Mouse (Mus musculus) forebrain, embryonic 12.5 days (tissue): ENCODE data around the gene Mlxip. TPM values are rescaled to one million over a fixed set of nuclear protein-coding genes. Genes with fewer than 3 reads are reported as not detected.

Experiments
- ATAC-seq: fragments of 200-750 bp; cut with Nextera tagmentation; 2 replicates; pipeline ENCODE4 v1.8.0; 2017; ENCODE audit warnings: moderate TSS enrichment; ENCODE audit not compliant: low FRiP score
- H3K27ac ChIP-seq: fragments of 300-500 bp; sonication (generic); 2 replicates; pipeline ENCODE4 v1.5.1; 2016; ENCODE audit warnings: mild to moderate bottlenecking
- H3K27me3 ChIP-seq: fragments of 300-500 bp; sonication (generic); 2 replicates; pipeline ENCODE4 v1.6.1; 2016; ENCODE audit warnings: mild to moderate bottlenecking
- H3K36me3 ChIP-seq: fragments of 300-500 bp; sonication (generic); replicated peaks from 2 replicates; pipeline ENCODE4 v1.6.1; 2016; ENCODE audit warnings: mild to moderate bottlenecking
- H3K4me1 ChIP-seq: fragments of 300-500 bp; sonication (generic); 2 replicates; pipeline ENCODE4 v1.6.1; 2016
- H3K4me2 ChIP-seq: fragments of 300-500 bp; sonication (generic); 2 replicates; pipeline ENCODE4 v1.6.1; 2016; ENCODE audit warnings: mild to moderate bottlenecking, moderate library complexity
- H3K4me3 ChIP-seq: fragments of 300-500 bp; sonication (generic); replicated peaks from 2 replicates; pipeline ENCODE4 v1.5.1; 2016; ENCODE audit warnings: mild to moderate bottlenecking
- H3K9ac ChIP-seq: fragments of 300-500 bp; sonication (generic); 2 replicates; pipeline ENCODE4 v1.6.1; 2016; ENCODE audit warnings: mild to moderate bottlenecking
- H3K9me3 ChIP-seq: fragments of 300-500 bp; sonication (generic); 2 replicates; pipeline ENCODE4 v1.6.1; 2016
- WGBS: fragments of 180-500 bp; shearing (Covaris S2); methylation state at CpG from one replicate; pipeline ENCODE4 v1.1.7; 2016; 5-methylcytosine and 5-hydroxymethylcytosine counted together
- polyA plus RNA-seq: library from polyadenylated mRNA; unstranded; fragments of >200 nt; fragmentation: Nextera tagmentation; extraction: Ambion mirVana; gene quantifications from 2 replicates; pipeline ENCODE4 v1.2.1, GENCODE M21; 2016

The Mlxip gene
- polyA plus RNA-seq, 1 experiment from 2014 or later, result 19.0 TPM

- Histone ChIP-seq H3K9ac (peak overlapping the region; percentile 47), H3K27ac (no peak overlapping the region)
- 2% methylated on average over 16 of the region's 17 CpGs for WGBS
Observed at GRCm38 (mm10) chr5:123390536-123391441, 3.8 kb upstream of the Mlxip start.

GRCm38 (mm10) chr5:123391442-123391809 lies 3.2 kb upstream of the Mlxip start:
- peak overlapping the region; percentile 43 for H3K4me3 ChIP-seq
- no peak for ATAC-seq
- no peaks in the 10 kb centered on the region for H3K9me3 ChIP-seq
- H3K27me3 ChIP-seq, result no peaks in the 10 kb centered on the region
- H3K4me1 ChIP-seq, result peaks cover 33% of the 10 kb centered on the region
- H3K27ac ChIP-seq, result no peak overlapping the region
- WGBS, result 6% methylated on average over 5 of the region's 5 CpGs
- no peaks in the 10 kb centered on the region for H3K36me3 ChIP-seq
- peak overlapping the region; percentile 47 for H3K9ac ChIP-seq
- peak overlapping the region; percentile 65 for H3K4me2 ChIP-seq

More at GRCm38 (mm10) chr5:123390536-123391441, 3.8 kb upstream of the Mlxip start:
- Histone ChIP-seq H3K27me3 (no peaks in the 10 kb centered on the region), H3K4me3 (peak overlapping the region; percentile 43), H3K4me1 (peaks cover 26% of the 10 kb centered on the region), H3K4me2 (peak overlapping the region; percentile 65), H3K36me3 (no peaks in the 10 kb centered on the region), H3K9me3 (no peaks in the 10 kb centered on the region)
- no peak for ATAC-seq

DNA sequence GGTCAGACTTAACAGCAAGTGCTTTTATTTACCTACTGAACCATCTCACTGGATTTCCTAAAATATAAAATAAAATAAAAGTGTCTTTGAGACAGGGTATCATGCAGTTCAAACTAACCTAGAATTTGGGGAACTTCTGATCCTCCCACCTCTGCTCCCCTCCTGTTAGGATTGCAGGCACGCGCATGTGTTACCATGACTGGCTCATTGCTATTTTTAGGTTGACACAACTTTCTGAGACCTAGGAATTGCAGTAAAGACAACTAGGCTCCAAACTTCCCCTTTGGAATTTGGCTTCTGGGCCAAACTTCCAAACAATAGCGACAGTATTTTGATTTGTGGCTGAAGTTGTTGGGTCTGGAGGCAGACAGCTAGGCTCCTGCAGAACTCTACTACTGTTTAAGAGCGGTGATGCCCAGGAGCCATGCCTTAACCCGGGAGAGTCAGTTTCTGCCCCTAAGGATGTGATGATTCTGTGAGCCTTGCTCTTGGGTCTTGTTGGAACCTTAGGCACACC lies 754 bp upstream of the Mlxip start:
- H3K4me3 ChIP-seq, result peak overlapping the region; percentile 91
- 34% methylated on average over 5 of the region's 5 CpGs for WGBS
- peaks cover 52% of the 10 kb centered on the region for H3K4me1 ChIP-seq
- H3K27ac ChIP-seq, result peak overlapping the region; percentile 84
- no peak for ATAC-seq
- no peaks in the 10 kb centered on the region for H3K27me3 ChIP-seq
- H3K4me2 ChIP-seq, result peak overlapping the region; percentile 91
- peak overlapping the region; percentile 67 for H3K9ac ChIP-seq
- no peaks in the 10 kb centered on the region for H3K9me3 ChIP-seq
- H3K36me3 ChIP-seq, result no peaks in the 10 kb centered on the region

GRCm38 (mm10) chr5:123394957-123395881 lies 621 bp downstream of the Mlxip start:
- Histone ChIP-seq H3K27ac (peak overlapping the region; percentile 84), H3K27me3 (no peaks in the 10 kb centered on the region), H3K4me1 (peaks cover 48% of the 10 kb centered on the region), H3K36me3 (no peaks in the 10 kb centered on the region), H3K9me3 (no peaks in the 10 kb centered on the region), H3K4me2 (peak overlapping the region; percentile 91), H3K9ac (peak overlapping the region; percentile 91), H3K4me3 (peak overlapping the region; percentile 91)
- peak; percentile 68 for ATAC-seq
- WGBS, result under 1% methylated on average over 64 of the region's 65 CpGs

DNA sequence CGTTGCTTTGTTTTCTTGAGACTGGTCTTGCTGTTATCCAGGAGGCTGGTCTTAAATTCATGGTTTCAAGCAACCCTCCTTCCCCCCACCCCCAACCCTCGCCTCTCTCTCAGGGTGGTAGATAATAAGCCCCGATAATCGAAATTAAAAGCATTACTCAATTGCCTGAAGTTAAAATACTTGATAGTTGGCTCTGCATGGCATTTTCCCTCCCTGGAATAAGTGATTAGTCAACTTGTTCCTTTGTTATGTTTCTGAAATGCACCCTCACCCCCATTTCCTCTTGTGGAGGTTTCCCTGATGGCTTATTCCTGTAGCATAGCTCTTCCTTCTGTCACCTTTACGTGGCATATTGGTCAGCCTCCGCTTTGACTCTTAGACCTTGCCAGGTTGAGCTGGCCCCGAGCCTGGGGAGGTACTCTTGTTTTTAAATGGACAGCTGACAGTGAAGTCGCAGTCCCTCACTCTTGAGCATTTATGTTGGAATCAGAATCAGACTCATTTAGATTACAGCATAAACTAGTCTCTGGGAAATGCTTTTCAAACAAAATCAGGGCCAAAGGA lies 2.4 kb downstream of the Mlxip start:
- no peak for ATAC-seq
- Histone ChIP-seq H3K9me3 (no peaks in the 10 kb centered on the region), H3K4me3 (peak overlapping the region; percentile 91), H3K27me3 (no peaks in the 10 kb centered on the region), H3K36me3 (no peaks in the 10 kb centered on the region), H3K4me2 (peak overlapping the region; percentile 91), H3K27ac (no peak overlapping the region), H3K4me1 (peaks cover 37% of the 10 kb centered on the region), H3K9ac (peak overlapping the region; percentile 91)
- 71% methylated on average over 8 of the region's 8 CpGs for WGBS

- H3K36me3 ChIP-seq, result no peaks in the 10 kb centered on the region
- no peak overlapping the region for H3K9ac ChIP-seq
- ATAC-seq, result no peak
- H3K27ac ChIP-seq, result no peak overlapping the region
- H3K4me2 ChIP-seq, result peak overlapping the region; percentile 91
- 0 out of 2 replicates have a peak overlapping the region, but pooled peaks have one; percentile 2 for H3K4me3 ChIP-seq
- H3K27me3 ChIP-seq, result no peaks in the 10 kb centered on the region
- H3K4me1 ChIP-seq, result peaks cover 37% of the 10 kb centered on the region
- H3K9me3 ChIP-seq, result no peaks in the 10 kb centered on the region
- WGBS, result 86% methylated on average over 11 of the region's 11 CpGs
Observed at GRCm38 (mm10) chr5:123397786-123398185, 3.2 kb downstream of the Mlxip start.

DNA sequence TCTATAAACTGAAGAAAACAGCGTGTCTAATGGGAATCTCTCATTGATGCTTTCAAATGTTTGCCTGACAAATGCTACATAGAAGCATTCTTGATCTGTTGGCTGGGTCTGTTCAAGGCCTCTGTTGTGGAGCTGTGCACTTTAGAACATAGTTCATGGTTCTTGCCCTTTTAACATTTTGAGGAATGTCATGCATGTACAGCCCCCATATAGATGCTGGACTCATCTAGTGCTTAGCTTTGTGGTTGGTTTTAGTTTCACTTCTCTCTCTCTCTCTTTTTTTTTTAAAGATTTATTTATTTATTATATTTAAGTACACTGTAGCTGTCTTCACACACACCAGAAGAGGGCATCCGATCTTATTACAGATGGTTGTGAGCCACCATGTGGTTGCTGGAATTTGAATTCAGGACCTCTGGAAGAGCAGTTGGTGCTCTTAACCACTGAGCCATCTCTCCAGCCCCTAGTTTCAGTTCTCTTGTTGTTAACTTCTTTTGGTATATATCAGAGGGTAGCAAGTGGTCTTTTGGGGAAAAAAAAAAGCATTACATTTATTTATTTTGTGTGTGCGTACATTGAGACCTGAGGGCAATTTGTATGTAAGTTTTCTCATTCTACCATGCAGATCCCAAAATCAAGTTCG lies 4.4 kb downstream of the Mlxip start:
- Histone ChIP-seq H3K9ac (no peak overlapping the region), H3K27ac (no peak overlapping the region), H3K9me3 (no peaks in the 10 kb centered on the region), H3K4me3 (no peak overlapping the region), H3K4me1 (peaks cover 35% of the 10 kb centered on the region), H3K27me3 (no peaks in the 10 kb centered on the region), H3K4me2 (no peak overlapping the region), H3K36me3 (no peaks in the 10 kb centered on the region)
- WGBS, result 93% methylated on average over 4 of the region's 4 CpGs
- ATAC-seq, result no peak

DNA sequence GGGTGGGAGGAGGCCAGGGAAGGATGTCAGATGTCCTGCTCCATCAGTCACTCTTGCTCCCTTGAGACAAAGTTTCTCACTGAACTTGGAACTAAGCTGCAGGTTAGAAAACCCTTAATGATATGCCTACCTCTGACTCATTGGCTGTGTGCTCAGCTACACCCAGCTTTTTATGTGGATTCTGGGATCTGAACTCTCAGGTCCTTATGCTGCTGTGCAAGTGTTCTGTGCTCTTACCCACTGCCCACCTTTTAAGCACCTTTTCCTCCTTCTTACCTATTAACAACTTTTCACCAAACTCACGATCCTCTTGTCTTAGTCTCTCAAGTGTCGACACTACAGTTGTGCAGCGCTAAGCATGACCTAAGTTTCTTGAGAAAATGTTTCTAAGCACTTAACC lies 9.9 kb downstream of the Mlxip start:
- Histone ChIP-seq H3K4me1 (peaks cover 7% of the 10 kb centered on the region; the same call in 1 of the 2 replicates), H3K36me3 (no peaks in the 10 kb centered on the region), H3K9me3 (no peaks in the 10 kb centered on the region), H3K27ac (no peak overlapping the region), H3K9ac (no peak overlapping the region), H3K4me2 (no peak overlapping the region), H3K27me3 (no peaks in the 10 kb centered on the region), H3K4me3 (no peak overlapping the region)
- WGBS, result 96% methylated on average over 3 of the region's 3 CpGs
- no peak for ATAC-seq

GRCm38 (mm10) chr5:123406952-123407351 lies 12.4 kb downstream of the Mlxip start:
- Histone ChIP-seq H3K9ac (no peak overlapping the region), H3K27ac (no peak overlapping the region), H3K9me3 (no peaks in the 10 kb centered on the region), H3K4me1 (peaks cover 7% of the 10 kb centered on the region; the same call in 1 of the 2 replicates), H3K4me2 (no peak overlapping the region), H3K27me3 (no peaks in the 10 kb centered on the region), H3K36me3 (peaks cover 10% of the 10 kb centered on the region), H3K4me3 (no peak overlapping the region)
- WGBS, result 55% methylated on average over 2 of the region's 2 CpGs
- ATAC-seq, result no peak

DNA sequence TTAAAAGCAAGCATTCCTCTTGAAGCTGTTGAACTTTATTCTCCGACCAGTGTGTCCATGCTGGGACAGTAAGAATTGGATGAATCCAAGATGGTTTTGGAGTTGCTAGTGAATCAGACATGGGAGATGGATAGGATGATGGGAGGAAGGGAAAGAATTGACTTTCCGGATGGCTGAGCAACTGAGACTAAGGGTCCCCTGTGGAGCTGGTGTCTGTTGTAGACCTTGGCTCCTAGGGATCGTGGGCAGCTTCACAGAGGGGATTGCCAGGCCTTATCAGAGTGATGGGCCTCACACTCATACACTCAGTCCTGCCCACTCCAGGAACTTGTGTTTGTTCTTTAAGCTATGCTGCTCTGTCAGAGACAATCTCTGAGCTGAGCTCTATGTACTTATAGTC lies 13.6 kb downstream of the Mlxip start:
- 64% methylated on average over 3 of the region's 3 CpGs for WGBS
- no peak overlapping the region for H3K27ac ChIP-seq
- no peak overlapping the region for H3K4me2 ChIP-seq
- ATAC-seq, result no peak
- H3K4me1 ChIP-seq, result peaks cover 7% of the 10 kb centered on the region; the same call in 1 of the 2 replicates
- no peak overlapping the region for H3K4me3 ChIP-seq
- no peaks in the 10 kb centered on the region for H3K27me3 ChIP-seq
- no peak overlapping the region for H3K9ac ChIP-seq
- H3K36me3 ChIP-seq, result peaks cover 10% of the 10 kb centered on the region
- H3K9me3 ChIP-seq, result no peaks in the 10 kb centered on the region

GRCm38 (mm10) chr5:123412193-123412592 lies 17.6 kb downstream of the Mlxip start:
- H3K27ac ChIP-seq, result no peak overlapping the region
- no peak overlapping the region for H3K4me3 ChIP-seq
- no peaks in the 10 kb centered on the region for H3K27me3 ChIP-seq
- H3K9me3 ChIP-seq, result no peaks in the 10 kb centered on the region
- no peak overlapping the region for H3K9ac ChIP-seq
- H3K36me3 ChIP-seq, result peaks cover 10% of the 10 kb centered on the region
- peaks cover 23% of the 10 kb centered on the region for H3K4me1 ChIP-seq
- no peak overlapping the region for H3K4me2 ChIP-seq
- 92% methylated on average over 4 of the region's 4 CpGs for WGBS
- no peak for ATAC-seq
